Mouse (Mus musculus) right cerebral cortex, adult 2 months (tissue): Measurements from ENCODE around the gene Nyap2.
A peak's percentile ranks its signal among the peaks of the same experiment; 100 is the strongest.
"Not testable (repeated sequence)": the region's sequence is repeated elsewhere in the genome, so short reads cannot be mapped to it uniquely, and the experiment has no call there.

Source experiments
- DNase-seq, 2 experiments: peaks; one replicate each; pipeline ENCODE4 v3.0.0; 2021 to 2022; ENCODE audit warnings: low spot score in 2 of 2

Nyap2 gene

DNA sequence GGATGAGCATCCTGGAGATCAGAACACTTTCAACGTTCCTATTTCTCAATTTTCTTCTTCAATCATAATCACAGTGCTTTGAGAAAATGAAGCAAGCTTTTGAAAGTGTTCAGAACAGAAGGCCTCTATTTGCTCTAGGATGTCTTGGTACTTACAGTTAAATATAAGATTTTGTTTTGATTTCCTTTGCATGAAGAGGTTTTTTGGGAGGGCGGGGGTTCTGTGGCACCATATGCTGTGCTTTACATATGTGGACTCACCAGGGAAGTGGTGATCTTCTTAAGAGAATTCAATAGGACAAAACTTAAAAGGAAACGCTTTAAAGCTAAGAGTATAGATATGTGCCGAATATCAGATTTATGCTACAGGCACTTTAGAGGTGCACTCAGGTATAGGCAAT, 103.0 kb downstream of the Nyap2 start:
- no peak for DNase-seq

- DNase-seq, result no peak
Observed at GRCm38 (mm10) chr1:81180686-81181085, 103.9 kb downstream of the Nyap2 start.

- no peak for DNase-seq
Observed at GRCm38 (mm10) chr1:81209536-81209935, 132.8 kb downstream of the Nyap2 start.

- DNase-seq, result no peak
Observed at GRCm38 (mm10) chr1:81211491-81211890, 134.7 kb downstream of the Nyap2 start.

- no peak for DNase-seq
Observed at GRCm38 (mm10) chr1:81219790-81220189, 143.0 kb downstream of the Nyap2 start.

- no peak for DNase-seq
Observed at GRCm38 (mm10) chr1:81231759-81232406, 155.1 kb downstream of the Nyap2 start.

GRCm38 (mm10) chr1:81232407-81232789, 155.6 kb downstream of the Nyap2 start:
- not testable (repeated sequence) for DNase-seq

GRCm38 (mm10) chr1:81248447-81249205, 171.9 kb downstream of the Nyap2 start:
- DNase-seq, result no peak

DNA sequence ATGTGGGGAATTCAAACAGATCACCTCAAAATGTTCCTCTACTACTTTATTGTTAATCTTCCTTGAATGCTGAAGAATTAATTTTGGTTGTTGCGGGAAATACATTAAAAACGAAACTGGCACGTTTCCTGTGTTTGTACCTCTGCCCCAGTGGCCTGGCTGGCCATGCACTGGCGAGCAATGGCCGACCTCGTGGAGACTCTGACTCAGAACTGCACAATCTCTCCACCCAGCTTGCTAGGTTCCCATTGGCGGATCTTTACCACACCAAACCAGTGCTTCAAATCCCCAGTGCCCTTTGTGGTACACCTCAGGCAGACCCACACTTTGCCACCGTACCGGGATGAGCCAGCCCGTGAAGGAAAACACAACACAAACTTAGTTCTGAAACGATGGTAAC, 173.3 kb downstream of the Nyap2 start:
- no peak for DNase-seq

GRCm38 (mm10) chr1:81266441-81266840, 189.7 kb downstream of the Nyap2 start:
- no peak for DNase-seq

GRCm38 (mm10) chr1:81280978-81281377, 204.2 kb downstream of the Nyap2 start:
- no peak for DNase-seq

- no peak for DNase-seq
Observed at GRCm38 (mm10) chr1:81285633-81286032, 208.9 kb downstream of the Nyap2 start.

DNA sequence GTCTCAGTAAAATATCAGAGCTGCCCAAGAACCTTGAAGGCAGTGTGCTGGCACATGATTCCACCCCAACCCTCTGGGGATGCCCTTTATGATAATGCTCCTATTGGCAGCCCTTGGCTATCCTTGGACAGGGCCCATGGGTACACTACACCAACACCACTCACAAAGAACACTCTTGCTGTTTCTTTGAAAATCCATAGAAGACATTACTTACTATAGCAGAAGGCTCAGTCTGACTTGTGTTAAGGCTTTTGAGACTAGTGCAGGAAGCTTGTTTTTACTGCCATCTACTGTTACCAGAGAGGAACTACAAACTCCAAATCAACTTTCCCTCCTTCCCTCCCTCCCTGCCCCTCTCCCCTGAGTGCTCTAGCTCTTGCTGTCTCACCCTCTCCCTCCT, 210.3 kb downstream of the Nyap2 start:
- DNase-seq, result peak in 1 of 2 experiments; percentile 39

DNA sequence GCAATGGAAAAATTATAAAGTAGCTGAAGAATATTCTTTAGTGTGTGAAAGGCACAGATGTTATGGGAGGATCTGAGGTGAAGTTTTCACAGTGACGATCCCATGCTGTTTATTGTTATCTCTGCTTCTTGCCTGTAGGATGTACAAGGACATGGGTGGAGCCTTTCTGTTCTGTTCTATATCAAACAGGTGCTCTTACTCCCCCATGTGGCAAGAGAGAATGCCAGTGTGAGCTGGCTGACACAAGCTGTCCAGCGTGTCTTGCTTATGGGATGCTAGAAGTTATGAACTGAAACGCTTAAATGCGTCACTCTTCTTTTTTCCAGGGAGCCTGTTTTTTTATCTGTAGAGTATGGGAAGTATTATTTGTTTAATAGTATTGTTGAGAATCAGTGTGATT, 224.0 kb downstream of the Nyap2 start:
- peak in 1 of 2 experiments; percentile 29 for DNase-seq

DNA sequence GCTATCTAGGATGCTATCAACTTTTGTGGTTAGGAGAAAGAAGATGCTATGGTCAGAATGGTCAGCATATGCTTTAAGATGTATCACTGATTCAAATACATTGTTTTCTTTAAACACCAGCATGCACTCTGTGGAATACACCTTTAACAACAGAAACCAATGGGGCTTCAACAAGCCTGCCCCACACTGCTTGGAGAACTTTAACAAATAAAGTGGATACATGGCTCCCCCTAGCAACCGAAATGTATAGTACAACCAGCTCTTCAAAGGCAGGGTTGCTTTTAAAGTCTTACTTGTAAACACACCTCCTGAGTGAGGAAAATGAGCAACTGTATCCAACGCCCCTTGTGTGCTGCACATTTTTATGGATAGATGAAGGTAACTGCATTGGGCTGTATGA, 224.9 kb downstream of the Nyap2 start:
- DNase-seq, result peak; percentile 73 to 76

DNA sequence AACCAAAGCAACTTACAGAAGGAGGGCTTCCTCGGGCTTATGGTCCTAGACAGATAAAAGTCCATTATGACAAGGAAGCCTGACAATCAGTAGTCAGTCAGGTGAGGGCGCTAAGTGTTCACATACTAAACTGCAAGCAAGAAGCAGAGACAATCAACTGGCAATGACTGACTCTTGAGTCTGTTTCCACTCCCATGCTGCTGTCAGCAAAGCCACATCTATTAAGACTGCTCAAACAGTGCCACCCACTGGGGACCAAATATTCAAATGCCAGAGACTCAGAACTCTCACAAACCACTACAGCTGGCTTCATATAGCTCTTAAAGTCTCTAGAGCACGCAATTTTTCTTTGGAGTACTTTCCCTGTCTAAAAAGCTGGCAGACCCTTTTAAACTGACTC, 226.6 kb downstream of the Nyap2 start:
- no peak for DNase-seq

DNA sequence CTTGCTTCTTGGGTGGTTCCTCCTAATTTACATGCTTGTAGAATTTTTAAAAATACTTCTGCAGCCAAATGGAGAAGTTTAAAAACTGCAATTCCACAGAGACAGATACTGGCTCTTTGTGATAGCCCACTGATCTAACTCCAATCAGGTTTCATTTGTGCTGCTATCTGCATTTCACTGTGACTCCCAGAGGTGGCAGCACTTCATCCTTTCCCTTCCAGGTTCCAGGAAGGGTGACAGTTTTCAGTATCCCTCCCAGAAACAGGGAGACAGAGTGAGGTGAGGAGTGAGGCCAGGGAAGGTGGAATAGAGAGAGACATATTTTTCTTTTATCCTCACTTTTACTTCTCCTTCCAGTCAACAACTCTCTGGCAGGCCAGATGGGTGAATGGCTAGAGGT, 230.7 kb downstream of the Nyap2 start:
- DNase-seq, result no peak

GRCm38 (mm10) chr1:81307934-81308333, 231.2 kb downstream of the Nyap2 start:
- no peak for DNase-seq

DNA sequence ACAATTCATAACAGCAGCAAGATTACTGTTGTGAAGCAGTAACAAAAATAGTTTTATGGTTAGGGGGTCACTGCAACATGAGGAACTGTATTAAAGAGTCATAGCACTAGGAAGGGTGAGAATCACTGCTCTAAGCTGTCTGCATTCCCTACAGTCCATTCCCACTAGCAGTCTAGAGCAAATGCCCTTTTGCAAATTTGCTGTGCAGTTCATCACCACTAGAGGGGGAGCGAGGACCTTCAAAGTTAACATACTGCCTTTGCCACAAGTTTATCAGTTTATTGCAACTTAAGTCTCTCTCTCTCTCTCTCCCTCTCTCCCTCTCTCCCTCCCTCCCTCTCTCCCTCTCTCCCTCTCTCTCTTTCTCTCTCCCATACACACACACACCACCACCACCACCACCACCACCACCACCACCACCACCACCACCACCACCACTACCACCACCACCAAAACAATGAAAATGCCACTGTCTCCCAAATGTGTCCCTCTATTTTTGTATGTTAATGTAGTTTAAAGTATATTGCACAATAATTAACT, 233.4 kb downstream of the Nyap2 start:
- DNase-seq, result peak; percentile 80 to 82

DNA sequence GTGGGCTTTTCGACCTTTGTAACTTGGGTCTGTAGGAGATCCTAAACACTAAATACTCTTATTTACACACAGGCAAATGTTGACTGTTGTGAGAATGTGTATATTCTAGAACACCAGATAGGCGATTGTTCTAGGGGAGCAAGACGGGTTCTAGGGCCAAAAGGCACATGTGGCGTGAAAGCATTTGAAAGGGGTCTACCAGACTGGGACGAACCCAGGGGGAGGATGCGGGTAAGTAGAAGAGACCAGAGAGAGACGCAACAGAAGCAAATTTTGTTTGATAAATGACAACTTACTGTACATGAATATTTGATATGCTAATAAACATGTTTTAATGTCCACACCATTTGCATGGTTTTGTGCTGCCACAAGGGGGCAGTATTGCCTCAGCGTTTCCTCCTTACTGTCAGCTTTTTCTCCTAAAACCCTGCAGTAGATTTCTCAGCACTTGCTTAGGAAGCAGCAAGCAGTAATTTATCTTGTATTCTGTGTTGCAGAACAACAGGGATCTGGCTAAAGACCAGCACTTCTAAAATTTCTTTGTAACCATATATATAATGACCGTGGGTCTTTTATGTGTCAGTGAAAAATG, 239.7 kb downstream of the Nyap2 start:
- DNase-seq, result peak; percentile 83 to 86

- DNase-seq, result peak; percentile 46 to 48
Observed at GRCm38 (mm10) chr1:81316995-81317413, 240.3 kb downstream of the Nyap2 start.

- DNase-seq, result no peak
Observed at GRCm38 (mm10) chr1:81387722-81388121, 311.0 kb downstream of the Nyap2 start.
